Mouse (Mus musculus) heart, embryonic 16.5 days (tissue): ENCODE measurements around the gene Jmjd7. TPM values are rescaled to one million over a fixed set of nuclear protein-coding genes. Genes with fewer than 3 reads are reported as not detected.

ENCODE experiments used
- ATAC-seq: fragments of 200-750 bp; cut with Nextera tagmentation; replicated peaks from 2 replicates; pipeline ENCODE4 v1.8.0; 2017; ENCODE audit warnings: moderate number of reproducible peaks; ENCODE audit not compliant: insufficient read depth, low FRiP score; ENCODE audit errors: extremely low read depth
- H3K27ac ChIP-seq: fragments of 300-500 bp; sonication (generic); 2 replicates; pipeline ENCODE4 v1.5.1; 2014; ENCODE audit warnings: mild to moderate bottlenecking, low read length, control low read depth, moderate library complexity
- H3K27me3 ChIP-seq: fragments of 300-500 bp; sonication (generic); 2 replicates; pipeline ENCODE4 v1.6.1; 2014; ENCODE audit warnings: low read length, mixed read lengths; ENCODE audit not compliant: control insufficient read depth, insufficient read depth
- H3K36me3 ChIP-seq: fragments of 300-500 bp; sonication (generic); 2 replicates; pipeline ENCODE4 v1.6.1; 2014; ENCODE audit not compliant: control insufficient read depth, insufficient read depth
- H3K4me1 ChIP-seq: fragments of 300-500 bp; sonication (generic); 2 replicates; pipeline ENCODE4 v1.6.1; 2014; ENCODE audit warnings: low read length, mixed read lengths; ENCODE audit not compliant: control insufficient read depth, insufficient read depth
- H3K4me2 ChIP-seq: fragments of 300-500 bp; sonication (generic); 2 replicates; pipeline ENCODE4 v1.6.1; 2014; ENCODE audit warnings: low read depth, mild to moderate bottlenecking, control low read depth, low read length
- H3K4me3 ChIP-seq: fragments of 300-500 bp; sonication (generic); 2 replicates; pipeline ENCODE4 v1.5.1; 2014; ENCODE audit warnings: mild to moderate bottlenecking, control low read depth, low read length
- H3K9ac ChIP-seq: fragments of 300-500 bp; sonication (generic); 2 replicates; pipeline ENCODE4 v1.6.1; 2014; ENCODE audit warnings: low read length, control low read depth
- H3K9me3 ChIP-seq: fragments of 300-500 bp; sonication (generic); replicated peaks from 2 replicates; pipeline ENCODE4 v1.6.1; 2016; ENCODE audit warnings: low read length; ENCODE audit not compliant: control insufficient read depth
- WGBS: fragments of 180-500 bp; shearing (Covaris S2); extraction: QIAGEN DNeasy Blood & Tissue Kit; methylation state at CpG from one replicate; pipeline ENCODE4 v1.1.7; 2014; 5-methylcytosine and 5-hydroxymethylcytosine counted together
- polyA plus RNA-seq: library from polyadenylated mRNA; unstranded; fragments of >200 nt; fragmentation: Nextera tagmentation; extraction: Ambion mirVana; gene quantifications from 2 replicates; pipeline ENCODE4 v1.2.1, GENCODE M21; 2015

The Jmjd7 gene
- polyA plus RNA-seq, 1 experiment from 2014 or later, result 16.7 TPM

- Histone ChIP-seq H3K9me3 (no peaks in the 10 kb centered on the region), H3K4me1 (no peaks in the 10 kb centered on the region), H3K27ac (no peak overlapping the region), H3K27me3 (no peaks in the 10 kb centered on the region), H3K9ac (no peak overlapping the region), H3K36me3 (no peaks in the 10 kb centered on the region), H3K4me3 (no peak overlapping the region), H3K4me2 (no peak overlapping the region)
- no peak for ATAC-seq
- 80% methylated on average over 8 of the region's 8 CpGs for WGBS
These were observed 35.0 kb downstream of the Jmjd7 start for GRCm38 (mm10) chr2:120062248-120062647.

- WGBS, result 70% methylated on average over 6 of the region's 6 CpGs
- H3K27me3 ChIP-seq, result no peaks in the 10 kb centered on the region
- ATAC-seq, result no peak
- H3K4me1 ChIP-seq, result no peaks in the 10 kb centered on the region
- H3K9ac ChIP-seq, result no peak overlapping the region
- no peaks in the 10 kb centered on the region for H3K36me3 ChIP-seq
- H3K4me3 ChIP-seq, result no peak overlapping the region
- H3K27ac ChIP-seq, result no peak overlapping the region
- H3K9me3 ChIP-seq, result no peaks in the 10 kb centered on the region
- H3K4me2 ChIP-seq, result no peak overlapping the region
These were observed 37.4 kb downstream of the Jmjd7 start for GRCm38 (mm10) chr2:120064639-120065038.

- H3K4me2 ChIP-seq, result no peak overlapping the region
- WGBS, result 91% methylated on average over 10 of the region's 10 CpGs
- no peaks in the 10 kb centered on the region for H3K9me3 ChIP-seq
- H3K36me3 ChIP-seq, result no peaks in the 10 kb centered on the region
- ATAC-seq, result no peak
- H3K9ac ChIP-seq, result no peak overlapping the region
- no peaks in the 10 kb centered on the region for H3K4me1 ChIP-seq
- no peak overlapping the region for H3K4me3 ChIP-seq
- H3K27me3 ChIP-seq, result no peaks in the 10 kb centered on the region
- no peak overlapping the region for H3K27ac ChIP-seq
These were observed 38.0 kb downstream of the Jmjd7 start for GRCm38 (mm10) chr2:120065243-120065642.

GRCm38 (mm10) chr2:120066224-120066623 is 38.9 kb downstream of the Jmjd7 start:
- no peaks in the 10 kb centered on the region for H3K36me3 ChIP-seq
- H3K9ac ChIP-seq, result no peak overlapping the region
- H3K27ac ChIP-seq, result no peak overlapping the region
- no peaks in the 10 kb centered on the region for H3K9me3 ChIP-seq
- 55% methylated on average over 3 of the region's 3 CpGs for WGBS
- no peaks in the 10 kb centered on the region for H3K27me3 ChIP-seq
- H3K4me1 ChIP-seq, result no peaks in the 10 kb centered on the region
- peak; percentile 28; the same call in 1 of the 2 replicates for ATAC-seq
- no peak overlapping the region for H3K4me3 ChIP-seq
- H3K4me2 ChIP-seq, result no peak overlapping the region

- no peak; the same call in 1 of the 2 replicates for ATAC-seq
- WGBS, result 46% methylated on average over 16 of the region's 16 CpGs
- Histone ChIP-seq H3K9me3 (no peaks in the 10 kb centered on the region), H3K4me3 (no peak overlapping the region), H3K4me1 (no peaks in the 10 kb centered on the region), H3K4me2 (no peak overlapping the region), H3K27me3 (no peaks in the 10 kb centered on the region), H3K27ac (no peak overlapping the region), H3K9ac (no peak overlapping the region), H3K36me3 (no peaks in the 10 kb centered on the region)
These were observed 41.5 kb downstream of the Jmjd7 start for GRCm38 (mm10) chr2:120068555-120069465.

- 73% methylated on average over 8 of the region's 8 CpGs for WGBS
These were observed 42.2 kb downstream of the Jmjd7 start for GRCm38 (mm10) chr2:120069466-120069990.

GRCm38 (mm10) chr2:120074096-120074495 is 46.8 kb downstream of the Jmjd7 start:
- WGBS, result 78% methylated on average over 4 of the region's 4 CpGs
- Histone ChIP-seq H3K36me3 (no peaks in the 10 kb centered on the region), H3K4me2 (no peak overlapping the region), H3K27me3 (peaks cover 14% of the 10 kb centered on the region), H3K9ac (no peak overlapping the region), H3K4me3 (no peak overlapping the region), H3K9me3 (no peaks in the 10 kb centered on the region), H3K4me1 (peaks cover 3% of the 10 kb centered on the region; the same call in 1 of the 2 replicates), H3K27ac (no peak overlapping the region)
- no peak for ATAC-seq

More at GRCm38 (mm10) chr2:120069466-120069990, 42.2 kb downstream of the Jmjd7 start:
- H3K4me3 ChIP-seq, result no peak overlapping the region
- H3K9ac ChIP-seq, result no peak overlapping the region
- ATAC-seq, result no peak
- no peak overlapping the region for H3K27ac ChIP-seq
- no peaks in the 10 kb centered on the region for H3K36me3 ChIP-seq
- no peaks in the 10 kb centered on the region for H3K4me1 ChIP-seq
- H3K27me3 ChIP-seq, result no peaks in the 10 kb centered on the region
- H3K4me2 ChIP-seq, result no peak overlapping the region
- no peaks in the 10 kb centered on the region for H3K9me3 ChIP-seq

- 0 out of 2 replicates have a peak, but pooled peaks have one; percentile 47 for ATAC-seq
- 0 out of 2 replicates have a peak overlapping the region, but pooled peaks have one; percentile 42 for H3K9ac ChIP-seq
- no peaks in the 10 kb centered on the region for H3K36me3 ChIP-seq
- peaks cover 3% of the 10 kb centered on the region; the same call in 1 of the 2 replicates for H3K4me1 ChIP-seq
- H3K9me3 ChIP-seq, result no peaks in the 10 kb centered on the region
- no peak overlapping the region for H3K27ac ChIP-seq
- 2% methylated on average over 36 of the region's 36 CpGs for WGBS
- peaks cover 14% of the 10 kb centered on the region for H3K27me3 ChIP-seq
- peak overlapping the region; percentile 65 for H3K4me2 ChIP-seq
- H3K4me3 ChIP-seq, result peak overlapping the region; percentile 44
These were observed 48.9 kb downstream of the Jmjd7 start for GRCm38 (mm10) chr2:120076076-120076705.
